Mouse (Mus musculus): ENCODE results near the gene Oard1. TPM values are rescaled to one million over a fixed set of nuclear protein-coding genes. Genes with fewer than 3 reads are reported as not detected.

Oard1 gene
- polyA plus RNA-seq, 1 experiment from 2014 or later: 87.4 TPM

GRCm38 (mm10) chr17:48430394-48430793 is 20.6 kb downstream of the Oard1 start:
- H3K4me1 ChIP-seq: peaks cover 21% of the 10 kb centered on the region
- H3K4me2 ChIP-seq: no peak overlapping the region
- no peak overlapping the region for H3K4me3 ChIP-seq (replicated peaks)
- H3K36me3 ChIP-seq (replicated peaks): no peaks in the 10 kb centered on the region
- 73% methylated on average over 5 of the region's 5 CpGs for WGBS
- H3K9me3 ChIP-seq: no peaks in the 10 kb centered on the region
- no peak overlapping the region for H3K9ac ChIP-seq
- H3K27ac ChIP-seq: no peak overlapping the region
- no peaks in the 10 kb centered on the region for H3K27me3 ChIP-seq
- ATAC-seq (ENCODE audit: low FRiP score): no peak

- no peak overlapping the region for H3K27ac ChIP-seq
- no peak for ATAC-seq (ENCODE audit: low FRiP score)
- H3K4me2 ChIP-seq: no peak overlapping the region
- no peak overlapping the region for H3K4me3 ChIP-seq (replicated peaks)
- H3K4me1 ChIP-seq: peaks cover 15% of the 10 kb centered on the region
- H3K9me3 ChIP-seq: no peaks in the 10 kb centered on the region
- H3K9ac ChIP-seq: no peak overlapping the region
- no peaks in the 10 kb centered on the region for H3K27me3 ChIP-seq
- no peaks in the 10 kb centered on the region for H3K36me3 ChIP-seq (replicated peaks)
- WGBS: 75% methylated on average over 5 of the region's 5 CpGs
Measured at GRCm38 (mm10) chr17:48431054-48431453, 21.2 kb downstream of the Oard1 start.

GRCm38 (mm10) chr17:48432158-48432980 is 22.6 kb downstream of the Oard1 start, which contains the start of gene Apobec2:
Gene Apobec2, minus strand, starts transcription at chr17:48432930.
- Histone ChIP-seq H3K9me3 (no peaks in the 10 kb centered on the region), H3K27ac (no peak within 1 kb of the TSS), H3K4me2 (no peak within 1 kb of the TSS), H3K27me3 (no peaks in the 10 kb centered on the region), H3K4me3 (replicated peaks) (no peak within 1 kb of the TSS), H3K9ac (no peak within 1 kb of the TSS), H3K4me1 (peaks cover 14% of the 10 kb centered on the region), H3K36me3 (replicated peaks) (no peaks in the 10 kb centered on the region)
- ATAC-seq (ENCODE audit: low FRiP score): 0 out of 2 replicates have a peak, but pooled peaks have one; percentile 45
- 64% methylated on average over 16 of the region's 16 CpGs for WGBS

GRCm38 (mm10) chr17:48433006-48433655 is 23.3 kb downstream of the Oard1 start:
- H3K4me3 ChIP-seq (replicated peaks): no peak overlapping the region
- H3K9ac ChIP-seq: no peak overlapping the region
- H3K4me2 ChIP-seq: no peak overlapping the region
- no peaks in the 10 kb centered on the region for H3K36me3 ChIP-seq (replicated peaks)
- peaks cover 18% of the 10 kb centered on the region for H3K4me1 ChIP-seq
- no peaks in the 10 kb centered on the region for H3K9me3 ChIP-seq
- H3K27me3 ChIP-seq: no peaks in the 10 kb centered on the region
- no peak for ATAC-seq (ENCODE audit: low FRiP score)
- H3K27ac ChIP-seq: no peak overlapping the region
- WGBS: 84% methylated on average over 20 of the region's 20 CpGs

DNA sequence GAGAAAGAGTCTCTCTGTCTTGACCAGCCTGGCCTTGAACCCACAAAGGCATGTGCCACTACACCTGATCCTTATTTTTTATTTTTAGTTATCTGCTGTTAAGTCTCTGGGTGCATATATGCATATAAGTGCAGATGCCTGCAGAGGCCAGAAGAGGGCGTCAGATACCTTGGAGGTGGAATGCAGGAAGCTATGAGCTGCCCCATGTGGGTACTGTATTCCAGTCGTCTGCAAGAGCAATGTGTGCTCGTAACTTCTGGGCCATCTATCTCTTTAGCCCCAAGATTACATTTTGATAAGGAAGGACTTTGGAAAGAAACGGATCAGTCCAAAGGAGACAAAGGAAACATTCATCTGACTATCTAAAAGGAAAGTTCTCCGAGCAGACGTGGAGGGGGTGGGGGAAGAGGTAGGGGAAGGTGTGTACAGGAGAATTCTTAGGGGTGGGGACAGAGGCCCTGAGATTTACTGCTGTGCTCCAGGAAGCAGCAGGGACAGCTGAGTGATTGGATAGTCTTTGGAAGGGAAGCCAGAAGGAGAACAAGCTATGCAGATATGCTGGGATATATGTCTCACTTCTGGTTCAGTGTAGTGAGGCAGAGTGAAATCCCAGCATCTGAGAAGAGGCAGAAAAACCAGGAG is 24.0 kb downstream of the Oard1 start:
- H3K4me3 ChIP-seq (replicated peaks): no peak overlapping the region
- no peak overlapping the region for H3K4me2 ChIP-seq
- H3K9me3 ChIP-seq: no peaks in the 10 kb centered on the region
- peaks cover 18% of the 10 kb centered on the region for H3K4me1 ChIP-seq
- no peak overlapping the region for H3K27ac ChIP-seq
- no peaks in the 10 kb centered on the region for H3K36me3 ChIP-seq (replicated peaks)
- WGBS: 71% methylated on average over 6 of the region's 6 CpGs
- no peak for ATAC-seq (ENCODE audit: low FRiP score)
- no peaks in the 10 kb centered on the region for H3K27me3 ChIP-seq
- no peak overlapping the region for H3K9ac ChIP-seq

- no peaks in the 10 kb centered on the region for H3K27me3 ChIP-seq
- no peak for ATAC-seq (ENCODE audit: low FRiP score)
- H3K4me3 ChIP-seq (replicated peaks): no peak overlapping the region
- H3K9ac ChIP-seq: no peak overlapping the region
- H3K4me2 ChIP-seq: no peak overlapping the region
- peaks cover 18% of the 10 kb centered on the region for H3K4me1 ChIP-seq
- no peaks in the 10 kb centered on the region for H3K36me3 ChIP-seq (replicated peaks)
- no peaks in the 10 kb centered on the region for H3K9me3 ChIP-seq
- WGBS: 78% methylated on average over 5 of the region's 5 CpGs
- no peak overlapping the region for H3K27ac ChIP-seq
Measured at GRCm38 (mm10) chr17:48434479-48434878, 24.7 kb downstream of the Oard1 start.

DNA sequence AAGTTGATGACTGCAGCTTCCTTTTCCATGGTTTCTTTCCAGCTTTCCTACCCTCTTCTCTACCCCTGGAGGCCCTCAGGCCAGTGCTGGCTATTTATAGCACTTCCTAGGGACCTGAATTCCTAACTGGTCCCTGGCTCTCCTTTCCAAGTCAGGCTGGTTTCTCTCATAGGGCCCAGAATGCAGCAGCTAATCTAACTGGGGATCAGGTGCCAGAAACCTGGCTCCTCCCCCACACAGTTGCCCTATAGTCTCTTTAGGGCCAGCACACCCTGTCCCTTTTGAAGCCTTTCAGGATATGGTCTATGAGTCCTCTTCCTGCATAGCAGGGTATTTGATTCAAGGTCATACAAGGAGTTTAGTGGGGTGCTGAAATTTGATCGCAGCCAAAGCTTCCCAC is 26.7 kb downstream of the Oard1 start:
- Histone ChIP-seq H3K27ac (peak overlapping the region; percentile 3; the same call in 1 of the 2 replicates), H3K36me3 (replicated peaks) (no peaks in the 10 kb centered on the region), H3K9ac (no peak overlapping the region), H3K4me2 (no peak overlapping the region), H3K4me3 (replicated peaks) (no peak overlapping the region), H3K4me1 (peaks cover 18% of the 10 kb centered on the region), H3K27me3 (no peaks in the 10 kb centered on the region), H3K9me3 (no peaks in the 10 kb centered on the region)
- no peak for ATAC-seq (ENCODE audit: low FRiP score)
- 76% methylated on average over 1 of the region's 1 CpGs for WGBS

DNA sequence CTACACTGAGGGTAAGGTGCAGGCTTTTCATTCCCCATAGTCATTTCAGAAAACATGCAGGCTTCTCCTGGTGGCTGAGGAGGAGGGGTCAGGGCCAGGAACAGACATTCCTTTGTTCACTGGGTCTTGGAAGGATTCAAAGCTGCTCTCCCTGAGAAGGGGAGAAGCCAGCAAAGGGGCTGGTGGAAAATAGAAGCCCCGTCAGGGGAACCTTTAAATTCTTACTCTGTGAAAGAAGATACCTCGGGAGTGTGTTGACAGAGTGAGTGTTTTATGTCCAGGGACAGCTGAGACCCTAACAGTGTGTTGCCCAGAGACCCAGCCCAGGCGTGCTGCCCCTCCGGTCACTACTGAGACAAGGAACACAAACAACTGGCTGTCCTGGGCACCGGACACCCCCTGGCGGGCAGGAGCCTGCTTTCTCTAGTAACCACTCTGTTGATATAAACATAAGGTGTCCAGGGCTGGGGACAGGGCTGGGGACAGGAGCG is 27.7 kb downstream of the Oard1 start:
- 0 out of 2 replicates have a peak, but pooled peaks have one; percentile 11 for ATAC-seq (ENCODE audit: low FRiP score)
- Histone ChIP-seq H3K27ac (peak overlapping the region; percentile 43; the same call in 1 of the 2 replicates), H3K36me3 (replicated peaks) (no peaks in the 10 kb centered on the region), H3K9me3 (no peaks in the 10 kb centered on the region), H3K9ac (no peak overlapping the region), H3K4me2 (no peak overlapping the region), H3K27me3 (no peaks in the 10 kb centered on the region), H3K4me1 (peaks cover 15% of the 10 kb centered on the region), H3K4me3 (replicated peaks) (no peak overlapping the region)
- WGBS: 32% methylated on average over 7 of the region's 7 CpGs

- Histone ChIP-seq H3K36me3 (replicated peaks) (no peaks in the 10 kb centered on the region), H3K9me3 (no peaks in the 10 kb centered on the region), H3K27ac (no peak overlapping the region), H3K4me3 (replicated peaks) (no peak overlapping the region), H3K9ac (no peak overlapping the region), H3K4me1 (no peaks in the 10 kb centered on the region), H3K27me3 (no peaks in the 10 kb centered on the region), H3K4me2 (no peak overlapping the region)
- WGBS: 75% methylated on average over 7 of the region's 7 CpGs
- 0 out of 2 replicates have a peak, but pooled peaks have one; percentile 39 for ATAC-seq (ENCODE audit: low FRiP score)
Measured at GRCm38 (mm10) chr17:48442745-48443457, 33.1 kb downstream of the Oard1 start.

DNA sequence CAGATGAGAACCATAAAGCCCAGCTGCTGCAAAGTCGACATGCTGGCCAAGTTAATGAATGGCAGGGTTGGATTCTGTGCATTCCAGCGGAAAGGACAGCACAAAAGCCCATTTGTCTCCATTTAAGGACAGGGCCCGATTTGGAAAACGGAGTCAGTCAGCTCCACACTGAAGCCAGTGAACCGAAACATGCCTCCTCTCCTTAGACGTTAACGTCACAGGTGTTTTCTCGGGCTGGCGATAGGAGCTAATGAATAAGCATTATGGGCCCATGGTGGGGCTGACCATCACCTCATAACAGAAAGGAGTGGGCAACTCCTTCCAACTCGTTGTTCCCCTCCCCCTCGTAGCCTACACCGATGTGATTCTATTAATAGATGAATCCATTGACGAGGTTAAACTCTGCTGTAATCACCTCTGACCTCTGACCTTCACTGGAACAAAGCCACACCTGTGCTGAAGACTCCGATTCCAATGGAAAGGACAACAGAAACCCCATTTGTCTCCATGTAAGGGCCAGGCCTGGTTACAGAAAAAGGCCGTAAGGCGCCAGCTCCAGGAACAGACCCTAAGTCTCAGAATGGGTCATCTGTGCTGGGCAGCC is 33.8 kb downstream of the Oard1 start:
- no peak for ATAC-seq (ENCODE audit: low FRiP score)
- Histone ChIP-seq H3K4me2 (no peak overlapping the region), H3K9ac (no peak overlapping the region), H3K27me3 (no peaks in the 10 kb centered on the region), H3K4me1 (no peaks in the 10 kb centered on the region), H3K36me3 (replicated peaks) (no peaks in the 10 kb centered on the region), H3K27ac (no peak overlapping the region), H3K4me3 (replicated peaks) (no peak overlapping the region), H3K9me3 (no peaks in the 10 kb centered on the region)
- WGBS: 52% methylated on average over 16 of the region's 16 CpGs

DNA sequence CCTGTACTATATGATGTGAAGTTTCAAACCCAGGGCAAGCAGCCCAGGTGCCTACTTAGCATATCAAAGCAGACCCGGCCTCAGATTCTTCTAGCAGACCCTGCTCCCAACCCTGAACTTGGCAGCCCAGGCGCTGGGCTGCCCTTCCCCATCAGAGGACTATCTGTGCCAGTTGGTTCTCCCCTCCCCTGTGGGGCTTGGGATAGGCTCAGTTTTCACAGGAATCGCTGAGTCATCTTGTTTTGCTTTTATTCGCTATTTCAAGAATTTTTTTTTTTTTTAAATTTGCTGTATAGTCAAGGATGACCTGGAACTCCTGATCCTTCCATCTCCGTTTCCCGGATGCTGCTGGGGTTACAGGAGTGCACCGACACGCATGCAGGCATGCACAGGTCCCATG is 37.9 kb downstream of the Oard1 start:
- H3K4me1 ChIP-seq: peaks cover 5% of the 10 kb centered on the region; the same call in 1 of the 2 replicates
- H3K4me2 ChIP-seq: no peak overlapping the region
- ATAC-seq (ENCODE audit: low FRiP score): no peak
- 75% methylated on average over 8 of the region's 8 CpGs for WGBS
- no peaks in the 10 kb centered on the region for H3K36me3 ChIP-seq (replicated peaks)
- H3K9ac ChIP-seq: no peak overlapping the region
- H3K27ac ChIP-seq: no peak overlapping the region
- no peak overlapping the region for H3K4me3 ChIP-seq (replicated peaks)
- H3K9me3 ChIP-seq: no peaks in the 10 kb centered on the region
- H3K27me3 ChIP-seq: no peaks in the 10 kb centered on the region
